Mouse (Mus musculus) embryonic fibroblast, embryonic 13.5 days (primary cell): ENCODE data around the gene Magi2.

ENCODE experiments used
- CTCF ChIP-seq: IDR thresholded peaks from 2 replicates; pipeline ENCODE4 v1.5.1; 2011; ENCODE audit warnings: mild to moderate bottlenecking, control low read depth, low read length, moderate library complexity, borderline replicate concordance; ENCODE audit not compliant: insufficient read depth
- POLR2A ChIP-seq: IDR thresholded peaks from 2 replicates; pipeline ENCODE4 v1.6.1; 2011; ENCODE audit warnings: low read depth, mild to moderate bottlenecking, control low read depth, low read length, moderate library complexity

DNA sequence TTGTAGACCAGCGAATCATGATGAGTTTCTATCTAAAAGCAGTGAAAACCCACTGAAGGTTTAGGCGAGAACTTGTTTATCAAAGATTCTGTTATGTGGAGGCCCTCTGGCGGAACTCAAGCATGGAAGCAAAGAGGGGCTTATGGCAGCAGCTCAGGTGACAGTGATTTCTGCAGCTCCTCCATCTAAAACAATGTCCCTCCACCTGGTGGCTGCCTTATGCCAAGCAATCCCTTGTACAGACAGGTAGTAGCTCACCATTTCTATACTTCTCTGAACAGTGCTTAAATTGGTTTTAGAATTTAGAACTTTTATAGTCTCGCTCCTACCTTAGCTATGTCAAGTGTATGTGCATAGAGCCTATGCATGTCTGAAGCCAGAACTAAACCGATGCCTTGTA is 1472.3 kb downstream of the Magi2 start:
- TF ChIP-seq CTCF (no peak), POLR2A (no peak)
